Mouse (Mus musculus): ENCODE results near the gene Spop.
"Not testable (repeated sequence)": the region's sequence is repeated elsewhere in the genome, so short reads cannot be mapped to it uniquely, and the experiment has no call there.

Gene Spop

DNA sequence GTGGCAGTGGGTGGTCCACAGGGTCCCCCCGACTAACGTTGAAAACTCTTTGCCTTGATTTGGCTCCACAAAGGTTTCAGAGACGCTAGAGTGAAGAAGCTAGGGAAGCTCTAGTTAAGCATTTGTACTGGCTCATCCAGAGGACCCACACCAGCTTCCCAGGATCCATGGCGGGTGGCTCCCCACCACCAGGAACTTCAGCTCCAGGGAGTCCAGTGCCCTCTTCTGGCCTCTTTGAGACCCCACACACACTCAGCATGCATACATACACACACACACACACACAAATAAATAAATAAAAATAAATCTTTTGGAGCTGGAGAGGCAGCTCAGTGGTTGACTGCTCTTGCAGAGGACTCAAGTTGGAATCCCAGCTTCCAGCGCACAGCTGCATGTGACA lies 84.0 kb downstream of the Spop start:
- DNase-seq (ENCODE audit: extremely low spot score), result no peak

DNA sequence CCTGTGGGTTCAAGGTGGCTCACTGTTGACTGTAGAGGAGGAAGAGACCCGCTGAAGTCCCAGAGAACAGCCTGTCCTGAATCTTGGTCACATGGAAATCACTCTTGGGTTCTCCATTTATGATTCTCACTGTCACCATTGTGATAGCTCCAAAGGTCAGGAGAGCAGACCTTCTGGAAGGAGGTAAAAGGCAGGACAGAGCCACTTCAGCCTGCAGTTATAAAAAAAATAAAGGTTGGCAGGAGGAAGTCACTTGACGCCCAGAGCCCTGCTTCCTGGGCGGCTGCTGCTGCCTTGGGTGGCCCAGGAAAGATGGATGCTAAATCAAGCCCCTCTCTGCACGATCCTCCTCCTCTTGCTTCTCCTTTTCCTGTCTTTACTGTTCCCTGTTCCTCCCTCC lies 86.5 kb downstream of the Spop start:
- no peak for DNase-seq (ENCODE audit: extremely low spot score)

GRCm38 (mm10) chr11:95500836-95501235 lies 87.0 kb downstream of the Spop start:
- DNase-seq (ENCODE audit: extremely low spot score), result no peak

- DNase-seq (ENCODE audit: extremely low spot score), result not testable (repeated sequence)
Measured at GRCm38 (mm10) chr11:95501826-95502225, 87.9 kb downstream of the Spop start.

DNA sequence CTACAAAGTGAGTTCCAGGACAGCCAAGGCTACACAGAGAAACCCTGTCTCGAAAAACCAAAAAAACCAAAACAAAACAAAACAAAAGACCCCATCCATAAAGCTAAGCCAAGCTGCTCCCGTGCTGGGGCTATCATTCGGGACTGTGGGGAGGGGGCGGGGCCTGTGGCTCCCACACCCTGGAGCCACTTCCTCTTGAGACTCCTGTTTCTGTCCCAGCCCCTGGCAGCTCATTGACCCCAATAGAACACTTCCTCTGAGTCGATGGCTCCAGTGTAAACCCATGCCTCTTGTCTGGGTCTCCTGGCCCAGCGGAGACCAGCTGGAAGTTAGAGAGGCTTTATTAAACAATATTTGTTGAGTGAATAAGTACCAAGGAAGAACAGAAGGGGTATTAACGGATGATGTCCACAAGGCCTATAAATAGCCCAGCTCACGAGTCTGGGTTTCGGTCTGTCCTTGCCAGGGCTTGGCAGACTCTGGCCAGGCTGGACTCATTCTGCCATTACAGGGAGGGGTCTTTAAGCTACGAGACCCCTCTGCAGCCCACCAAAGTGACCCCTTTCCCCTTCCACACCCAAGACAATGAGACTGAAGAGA lies 89.8 kb downstream of the Spop start:
- no peak for DNase-seq (ENCODE audit: extremely low spot score)

DNA sequence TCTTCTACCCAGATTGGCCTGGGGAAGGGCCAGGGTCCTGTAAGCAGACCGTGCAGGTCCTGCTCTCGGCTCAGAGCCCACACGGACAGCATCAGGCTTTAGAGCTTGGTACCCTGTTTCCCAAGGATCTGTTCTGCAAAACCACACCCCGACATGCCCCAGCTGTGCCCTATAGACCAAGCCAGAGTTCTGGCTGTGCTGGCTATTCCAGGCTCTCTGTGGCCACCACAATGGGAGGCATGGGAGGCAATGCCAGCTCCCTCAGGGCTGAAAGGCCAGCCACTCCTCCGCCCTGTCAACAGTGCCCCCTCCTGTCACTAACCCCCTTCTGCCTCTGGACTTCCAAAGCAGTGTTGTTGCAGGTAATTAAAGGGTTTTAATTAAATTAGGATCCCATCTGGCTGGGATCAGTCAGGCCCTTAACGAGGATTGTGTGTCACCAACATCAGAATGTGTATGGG lies 90.4 kb downstream of the Spop start:
- no peak for DNase-seq (ENCODE audit: extremely low spot score)

DNA sequence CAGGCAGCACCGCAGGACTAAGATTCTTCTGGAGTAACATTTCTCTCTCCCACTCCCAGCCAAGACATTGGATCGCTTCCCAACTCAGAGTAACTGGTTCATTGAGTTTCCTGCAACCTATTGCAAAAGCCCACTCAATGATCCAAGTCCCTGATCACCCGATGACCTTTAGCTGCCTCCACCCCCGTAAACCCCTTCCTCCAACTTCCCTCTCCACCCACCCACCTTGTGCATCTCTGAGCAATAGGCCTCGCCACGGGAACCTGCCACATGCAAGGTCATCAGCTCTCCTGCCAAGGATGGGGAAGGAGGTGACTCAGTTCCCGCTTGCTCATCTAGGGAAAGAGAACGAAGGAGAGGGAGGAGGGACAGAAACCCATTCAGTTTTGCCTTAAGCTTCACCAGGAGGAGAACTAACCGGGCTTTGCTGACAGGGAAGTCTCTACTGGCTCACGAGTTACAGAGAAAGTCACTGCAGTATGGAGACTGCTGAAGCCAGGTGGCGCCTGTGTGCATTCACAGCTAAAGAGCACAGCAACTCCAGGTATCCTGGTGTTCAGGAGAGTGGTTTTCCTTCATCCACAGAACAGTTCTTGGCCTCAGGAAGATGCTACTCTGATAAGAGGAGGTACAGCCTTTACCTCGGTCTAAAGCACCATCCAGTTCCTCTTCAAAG lies 93.3 kb downstream of the Spop start:
- DNase-seq (ENCODE audit: extremely low spot score), result no peak

DNA sequence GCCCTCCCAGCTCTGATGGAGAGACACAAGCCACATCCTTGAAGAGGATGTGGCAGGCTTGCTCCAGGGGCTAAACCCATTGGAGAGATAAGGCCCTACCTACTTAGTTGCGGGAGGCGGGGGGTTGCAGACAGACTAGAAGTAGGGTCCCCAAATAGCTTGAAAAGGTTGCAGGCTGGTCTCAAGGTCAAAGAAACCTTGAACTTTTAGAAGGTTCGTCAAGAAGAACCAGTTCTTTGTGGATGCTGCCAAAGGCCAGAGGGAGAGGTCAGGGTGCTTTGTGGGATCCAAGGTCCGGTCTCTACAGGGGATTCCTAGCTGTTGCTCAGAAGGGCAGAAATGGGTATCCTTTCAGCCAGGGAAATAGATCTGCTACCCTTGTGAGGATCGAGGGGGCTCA lies 93.9 kb downstream of the Spop start:
- no peak for DNase-seq (ENCODE audit: extremely low spot score)

DNA sequence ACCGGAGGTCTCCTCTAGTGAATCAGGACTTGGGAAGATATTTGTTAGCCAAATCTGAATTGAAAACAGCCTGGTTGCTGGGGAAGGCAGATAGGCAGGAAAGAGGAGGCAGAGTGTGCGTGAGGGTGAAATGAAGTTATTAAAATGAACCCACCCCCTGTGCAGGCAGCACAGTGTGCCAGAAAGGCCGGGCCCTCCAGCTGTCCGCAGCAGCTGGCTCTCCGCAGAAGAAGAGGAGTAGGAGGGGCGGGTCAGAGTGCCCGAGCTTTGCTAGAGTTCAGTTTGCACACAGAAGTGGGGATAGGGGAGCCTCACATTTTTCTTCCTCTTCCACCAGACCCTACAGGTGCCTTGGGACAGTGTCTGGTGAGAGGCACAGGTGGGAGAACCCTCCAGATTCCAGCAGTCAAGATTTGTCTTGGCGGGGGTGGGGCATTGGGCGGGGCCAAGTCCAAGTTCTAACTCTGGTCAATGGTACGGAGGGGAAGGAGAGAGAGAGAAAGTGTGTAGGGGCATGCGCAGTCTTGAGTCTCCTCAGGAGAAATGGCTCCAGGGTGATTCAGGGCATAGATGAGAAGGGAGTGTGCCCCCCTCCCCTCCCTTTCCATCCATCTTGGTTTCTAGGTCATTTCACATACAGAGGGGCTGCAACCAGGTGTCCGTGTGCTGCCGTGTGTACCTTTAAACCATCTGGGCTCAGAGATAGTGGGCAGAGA lies 94.5 kb downstream of the Spop start:
- DNase-seq (ENCODE audit: extremely low spot score), result no peak

GRCm38 (mm10) chr11:95509126-95509717 lies 95.3 kb downstream of the Spop start:
- no peak for DNase-seq (ENCODE audit: extremely low spot score)

DNA sequence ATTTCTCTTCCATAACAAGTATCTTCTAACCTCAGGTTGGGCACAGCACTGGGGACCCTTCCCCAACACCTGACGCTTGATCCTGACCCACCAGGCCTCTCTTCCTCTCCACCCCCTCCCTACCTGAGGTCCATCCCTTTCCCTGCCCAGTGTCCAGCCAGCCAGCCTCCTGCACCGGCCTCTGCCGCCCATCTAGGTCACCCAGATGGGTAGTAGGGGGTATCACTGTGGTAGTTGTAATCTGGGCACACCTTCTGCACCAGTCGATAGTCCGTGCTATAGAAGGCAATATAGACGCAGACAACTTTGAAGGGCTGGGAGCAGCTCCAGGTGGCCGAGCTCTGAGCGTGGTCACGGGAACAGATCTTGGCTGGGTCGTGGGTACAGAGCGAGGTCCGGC lies 96.8 kb downstream of the Spop start:
- no peak for DNase-seq (ENCODE audit: extremely low spot score)

DNA sequence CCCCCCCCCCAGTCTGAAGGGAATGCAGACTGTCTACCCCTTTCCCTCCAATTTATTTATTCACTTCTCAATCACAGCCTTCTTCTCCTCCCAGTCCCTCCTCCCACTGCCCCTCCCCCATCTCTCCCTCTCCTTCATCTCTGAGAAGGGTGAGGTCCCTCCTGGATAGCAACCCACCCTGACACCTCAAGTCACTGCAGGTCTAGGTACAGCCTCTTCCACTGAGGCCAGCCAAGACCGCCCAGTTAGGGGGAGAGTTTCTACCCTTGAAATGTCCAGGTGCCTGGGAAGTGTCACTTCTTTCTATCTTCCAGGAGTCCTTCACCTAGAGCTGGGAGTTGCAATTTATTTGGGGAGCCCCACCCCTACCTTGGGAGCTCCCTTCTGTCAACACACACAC lies 98.0 kb downstream of the Spop start:
- no peak for DNase-seq (ENCODE audit: extremely low spot score)

DNA sequence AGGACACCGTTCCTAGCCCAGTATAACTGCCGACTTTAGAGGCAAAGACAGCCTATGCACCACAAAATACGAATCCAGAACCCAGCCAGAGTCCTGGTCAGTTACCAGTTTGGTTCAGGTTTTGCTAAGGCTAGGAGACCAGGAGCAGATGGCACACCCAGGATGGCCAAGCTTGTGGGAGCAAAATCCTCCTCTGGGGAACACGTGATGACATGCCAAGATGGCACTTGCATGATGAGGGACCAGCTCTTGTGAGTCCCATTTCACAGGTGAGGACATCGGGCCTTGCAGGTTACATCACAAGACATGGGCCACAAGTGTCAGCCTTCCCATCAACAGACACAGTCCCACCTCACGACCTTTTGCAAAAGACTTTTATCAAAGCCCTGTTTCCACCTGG lies 98.5 kb downstream of the Spop start:
- no peak for DNase-seq (ENCODE audit: extremely low spot score)

DNA sequence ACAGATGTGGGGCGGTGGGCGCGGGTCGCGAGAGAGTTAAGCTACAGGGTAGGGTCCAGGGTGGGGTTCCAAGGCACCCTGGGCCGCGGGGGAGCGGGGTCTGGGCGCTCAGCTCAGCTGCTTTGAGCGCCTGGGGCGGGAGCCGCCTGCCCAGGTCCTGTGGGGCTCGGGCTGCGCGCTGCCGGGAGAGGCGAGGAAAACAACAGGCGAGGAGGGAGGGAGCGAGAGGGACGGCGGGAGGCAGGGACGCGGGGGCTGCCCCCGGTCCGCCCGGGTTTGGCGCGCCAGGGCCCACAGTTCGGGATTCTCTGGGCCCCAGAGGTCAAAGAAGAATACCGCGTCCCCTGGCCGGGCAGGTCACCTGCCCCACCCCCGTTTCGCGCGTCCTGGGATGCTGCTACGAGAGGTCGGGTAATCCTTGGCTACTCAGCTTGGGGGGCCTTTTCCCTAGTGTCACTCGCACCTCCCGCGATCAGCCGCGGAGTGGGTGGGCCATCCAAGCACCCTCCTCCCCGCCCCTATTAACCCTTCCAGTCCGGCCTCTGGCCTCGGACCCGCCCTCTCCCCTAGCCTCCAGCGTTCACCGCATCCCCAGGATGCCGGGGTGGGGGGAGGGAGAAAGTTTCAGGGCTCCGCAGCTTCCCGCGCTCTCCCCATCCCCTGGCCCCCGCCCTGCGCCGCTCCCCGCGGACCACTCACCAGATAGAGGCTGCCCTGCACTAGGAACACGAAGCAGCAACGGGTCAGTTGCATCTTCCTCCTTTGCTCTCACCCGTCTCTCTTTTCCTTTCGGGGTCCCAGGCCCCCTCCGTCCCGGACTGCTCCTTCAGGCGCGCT lies 99.8 kb downstream of the Spop start:
- peak; percentile 28 for DNase-seq (ENCODE audit: extremely low spot score)

DNA sequence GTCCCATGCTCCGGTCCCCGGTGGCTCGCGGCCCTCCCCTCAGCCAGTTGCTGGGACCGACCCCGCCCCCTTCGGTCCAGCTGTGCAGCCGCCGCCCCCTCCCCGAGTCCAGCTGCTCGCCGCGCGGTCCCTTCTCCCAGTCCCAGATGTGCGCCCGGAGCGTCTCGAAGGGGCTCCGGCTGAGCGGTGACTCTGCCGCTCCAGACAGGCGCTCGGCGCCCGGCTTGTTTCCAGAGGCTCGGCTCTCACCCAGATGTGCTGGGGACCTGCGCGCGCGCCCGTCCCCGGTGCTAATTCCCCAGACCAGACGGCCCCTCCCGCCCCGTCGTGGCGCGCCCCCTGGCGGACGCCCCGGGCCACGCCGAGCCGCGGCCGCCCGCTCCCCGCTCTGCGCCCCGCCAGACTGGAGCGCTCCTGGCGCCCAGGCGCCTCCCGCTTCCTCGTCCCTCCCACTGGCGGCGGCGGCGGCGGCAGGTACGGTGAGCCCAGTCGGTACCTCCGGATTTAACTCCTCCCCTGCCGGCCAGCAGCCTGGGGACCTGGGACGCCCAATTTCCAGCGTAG lies 100.5 kb downstream of the Spop start, which contains the start of gene Nxph3:
Gene Nxph3 (minus strand): TSS at position 273 of the 564 bp plus-strand sequence.
- DNase-seq (ENCODE audit: extremely low spot score), result peak; percentile 82

GRCm38 (mm10) chr11:95515376-95516323 lies 101.8 kb downstream of the Spop start:
- DNase-seq (ENCODE audit: extremely low spot score), result no peak

GRCm38 (mm10) chr11:95516491-95516911 lies 102.6 kb downstream of the Spop start:
- peak; percentile 80 for DNase-seq (ENCODE audit: extremely low spot score)

- DNase-seq (ENCODE audit: extremely low spot score), result no peak
Measured at GRCm38 (mm10) chr11:95517162-95517561, 103.3 kb downstream of the Spop start.

DNA sequence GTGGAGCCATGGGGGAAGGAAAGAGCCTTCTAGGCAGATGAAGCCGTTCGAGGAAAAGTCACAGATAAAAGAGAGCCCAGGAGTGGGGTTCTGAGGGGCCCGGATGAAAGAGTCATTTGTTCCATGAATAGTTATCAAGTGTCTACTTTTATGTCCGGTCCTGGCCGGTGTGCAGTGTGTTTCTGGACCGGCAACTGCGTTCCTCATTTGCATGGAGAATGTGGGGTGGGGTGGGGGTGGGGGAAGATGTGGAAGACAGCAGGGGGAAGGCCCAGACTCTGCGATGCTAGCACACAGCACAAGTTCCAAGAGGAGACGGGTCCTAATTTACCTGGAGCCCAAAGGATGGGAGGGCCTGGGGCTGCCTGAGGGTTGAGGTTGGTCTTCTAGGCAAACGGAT lies 105.4 kb downstream of the Spop start:
- DNase-seq (ENCODE audit: extremely low spot score), result no peak

DNA sequence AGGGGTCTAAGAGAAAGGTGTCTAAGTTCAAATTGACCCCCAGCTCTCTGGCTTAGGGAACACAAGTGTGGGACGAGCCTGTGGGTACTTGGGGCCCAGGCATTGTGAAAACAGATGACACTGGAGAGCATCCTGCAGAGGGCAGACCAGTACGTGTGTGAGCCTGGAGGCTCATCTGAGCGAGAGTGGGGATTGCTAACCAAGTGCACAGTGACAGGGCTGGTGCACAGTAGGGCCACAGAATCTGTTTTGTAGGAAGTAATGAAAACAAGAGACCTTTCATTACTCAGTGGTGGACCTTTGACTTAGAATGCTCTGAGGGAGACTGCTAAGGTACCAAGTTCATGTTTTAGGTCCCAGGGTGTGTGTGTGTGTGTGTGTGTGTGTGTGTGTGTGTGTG lies 106.1 kb downstream of the Spop start:
- no peak for DNase-seq (ENCODE audit: extremely low spot score)

Measured in embryo, embryonic 9.5 days (tissue).